Comparison of ENCODE assay signal across 29 mouse cellular contexts in the genomic region with DNA sequence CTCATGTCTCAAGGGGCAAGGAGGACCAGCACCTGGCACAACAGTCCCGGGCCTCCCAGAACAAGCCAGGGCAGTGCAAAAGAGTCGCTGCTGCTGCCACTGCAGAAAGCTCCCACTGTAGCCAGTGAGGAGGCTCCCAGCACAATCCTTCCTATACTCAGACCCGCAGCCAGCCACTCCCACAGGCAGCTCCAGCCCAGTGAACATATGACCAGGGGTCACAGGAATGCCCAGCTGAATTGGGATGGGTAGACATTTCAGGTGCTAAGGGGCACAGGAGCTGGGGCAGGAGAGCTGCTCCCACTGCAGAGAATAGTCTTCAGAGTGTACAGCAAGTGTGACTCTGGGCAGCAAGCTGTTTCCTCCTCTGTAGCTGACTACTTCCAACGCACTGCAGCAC. TPM values are rescaled to one million over a fixed set of nuclear protein-coding genes. Genes with fewer than 3 reads are reported as not detected.
DNase-seq lines count a peak whose midpoint lies in the region; ATAC-seq and TF ChIP-seq lines count a peak whose summit lies in the region.
"Had no signal": no experiment of that assay in that cellular context is flagged by ENCODE, and none has a peak within 500 bp of the region (broad histone marks: within the 10 kb centered on the region; RNA-seq: fewer than 3 reads in every experiment).

No protein-coding gene starts in this region.

- DNase-seq in heart, postnatal 25 days (ENCODE audit: low spot score): no peak
- peak; percentile 43 to 69 for DNase-seq in spleen, postnatal 4 days (ENCODE audit: low spot score in 2 of 2)
- DNase-seq in spleen, postnatal 36 days (ENCODE audit: low spot score in 2 of 2): no peak
- peak; percentile 69 for DNase-seq in liver
- no peak for DNase-seq in liver, postnatal 0 days
- no peak for DNase-seq in left cerebral cortex, adult 8-10 months (ENCODE audit: low spot score in 2 of 2)
- DNase-seq in ovary, postnatal 36 days (ENCODE audit: low spot score): no peak
- DNase-seq: adrenal gland, postnatal 10 days; cerebellum, adult 11 months; cerebellum, postnatal 25 days; kidney, adult 8-10 months; layer of hippocampus, adult 9-11 months; midbrain, embryonic 14.5 days; spleen, adult 18-20 months had no signal

- intact Hi-C loops in heart, postnatal 25 days (cut with DNase I): no loop called here

- H3K9me3 ChIP-seq in heart, embryonic 15.5 days (replicated peaks): no peaks in the 10 kb centered on the region
- H3K9me3 ChIP-seq in liver, postnatal 0 days (ENCODE audit: low read length): peaks cover 6% of the 10 kb centered on the region

- no peaks in the 10 kb centered on the region for H3K36me3 ChIP-seq in heart, embryonic 15.5 days
- H3K36me3 ChIP-seq in liver, postnatal 0 days (replicated peaks; ENCODE audit: insufficient read depth, low read length): no peaks in the 10 kb centered on the region
- H3K36me3 ChIP-seq: forebrain, embryonic 12.5 days; limb, embryonic 13.5 days; neural tube, embryonic 13.5 days had no signal

- H3K4me2 ChIP-seq in heart, embryonic 15.5 days: peak overlapping the region; percentile 18; the same call in 1 of the 2 replicates
- H3K4me2 ChIP-seq in liver, postnatal 0 days (ENCODE audit: low read depth, low read length): peak overlapping the region; percentile 49
- H3K4me2 ChIP-seq: forebrain, embryonic 12.5 days; limb, embryonic 13.5 days; neural tube, embryonic 13.5 days had no signal

- TF ChIP-seq CTCF in liver, postnatal 0 days (IDR thresholded peaks at IDR 0.05; ENCODE audit: low read depth): no peak

- H3K27me3 ChIP-seq in heart, embryonic 15.5 days: no peaks in the 10 kb centered on the region
- no peaks in the 10 kb centered on the region for H3K27me3 ChIP-seq in liver, postnatal 0 days (ENCODE audit: insufficient read depth, low read length)
- H3K27me3 ChIP-seq: forebrain, embryonic 12.5 days; limb, embryonic 13.5 days; neural tube, embryonic 13.5 days had no signal

- 0 out of 2 replicates have a peak overlapping the region, but pooled peaks have one; percentile 31 for H3K27ac ChIP-seq in heart, embryonic 15.5 days
- peak overlapping the region; percentile 88 for H3K27ac ChIP-seq in liver, postnatal 0 days (ENCODE audit: low read depth)
- H3K27ac ChIP-seq: forebrain, embryonic 12.5 days; limb, embryonic 13.5 days; neural tube, embryonic 13.5 days had no signal

- ATAC-seq in heart, embryonic 15.5 days (replicated peaks; ENCODE audit: insufficient number of reproducible peaks, insufficient read depth, low FRiP score, low read depth): no peak
- peak; percentile 22; the same call in 1 of the 2 replicates for ATAC-seq in liver, postnatal 0 days
- ATAC-seq: Patski had no signal

- H3K4me3 ChIP-seq in heart, embryonic 15.5 days: no peak overlapping the region
- H3K4me3 ChIP-seq in liver, postnatal 0 days (ENCODE audit: low read depth, low read length): peak overlapping the region; percentile 41
- H3K4me3 ChIP-seq: forebrain, embryonic 12.5 days; limb, embryonic 13.5 days; neural tube, embryonic 13.5 days had no signal

- WGBS in heart, embryonic 15.5 days: 47% methylated on average over 4 of the region's 4 CpGs
- 53% methylated on average over 4 of the region's 4 CpGs for WGBS in liver, postnatal 0 days (ENCODE audit: insufficient replicate concordance)

- TF ChIP-seq EP300 in liver, postnatal 0 days (IDR thresholded peaks at IDR 0.05; ENCODE audit: low read depth): no peak

- H3K4me1 ChIP-seq in heart, embryonic 15.5 days (replicated peaks): peaks cover 3% of the 10 kb centered on the region; the same call in 1 of the 2 replicates
- no peaks in the 10 kb centered on the region; the same call in 1 of the 2 replicates for H3K4me1 ChIP-seq in liver, postnatal 0 days (ENCODE audit: insufficient read depth)
- H3K4me1 ChIP-seq: forebrain, embryonic 12.5 days; limb, embryonic 13.5 days; neural tube, embryonic 13.5 days had no signal

- H3K9ac ChIP-seq in heart, embryonic 15.5 days: no peak overlapping the region
- H3K9ac ChIP-seq in liver, postnatal 0 days (replicated peaks): peak overlapping the region; percentile 53
- H3K9ac ChIP-seq: forebrain, embryonic 12.5 days; limb, embryonic 13.5 days; neural tube, embryonic 13.5 days had no signal

RNA-seq across cellular contexts. Expression of a gene that starts 3.6 kb away (rescaled TPM):
- polyA plus RNA-seq in heart, embryonic 15.5 days (2015; fragmentation: Nextera tagmentation; extraction: Ambion mirVana): not detected in 2 replicates
- total RNA-seq in heart, postnatal 25 days (2021): not detected
- 0.22 and 0.44 TPM in 2 replicates for polyA plus RNA-seq in liver, postnatal 0 days (2015; fragmentation: Nextera tagmentation; extraction: Ambion mirVana)
- total RNA-seq in left cerebral cortex, adult 8-10 months (2022): not detected
- total RNA-seq: adrenal gland, postnatal 10 days; gastrocnemius, adult 8-10 months; granulocyte monocyte progenitor cell, adult 5-6 weeks; left cerebral cortex, postnatal 14 days had no signal
- polyA plus RNA-seq: embryonic facial prominence, embryonic 14.5 days; forebrain, embryonic 12.5 days; frontal cortex, adult 2 months; hindbrain, embryonic 11.5 days; limb, embryonic 13.5 days; lung, embryonic 16.5 days; midbrain, embryonic 14.5 days; neural tube, embryonic 13.5 days; Patski; stomach, embryonic 16.5 days; thymus, postnatal 0 days; urinary bladder, adult 2 months had no signal

RNA-seq across cellular contexts. Expression of a gene that starts 14.3 kb away (rescaled TPM):
- 131 and 154 TPM in 2 replicates for polyA plus RNA-seq in heart, embryonic 15.5 days (2015; fragmentation: Nextera tagmentation; extraction: Ambion mirVana)
- 100 to 1,000 TPM; 126 TPM for total RNA-seq in heart, postnatal 25 days (2021)
- 126 and 141 TPM in 2 replicates for polyA plus RNA-seq in liver, postnatal 0 days (2015; fragmentation: Nextera tagmentation; extraction: Ambion mirVana)
- total RNA-seq in left cerebral cortex, adult 8-10 months (2022): 100 to 1,000 TPM in 1 of 4 experiments, 10 to 100 TPM in 3; 93.6 to 102 (median 95.5) TPM

RNA-seq across cellular contexts. Expression of a gene that starts 56.3 kb away (rescaled TPM):
- polyA plus RNA-seq in heart, embryonic 15.5 days (2015; fragmentation: Nextera tagmentation; extraction: Ambion mirVana): 288 and 312 TPM in 2 replicates
- total RNA-seq in heart, postnatal 25 days (2021): 100 to 1,000 TPM; 209 to 233 TPM
- 211 and 219 TPM in 2 replicates for polyA plus RNA-seq in liver, postnatal 0 days (2015; fragmentation: Nextera tagmentation; extraction: Ambion mirVana)
- 10 to 100 TPM; 56.9 to 83.5 (median 63.1) TPM for total RNA-seq in left cerebral cortex, adult 8-10 months (2022)

RNA-seq across cellular contexts. Expression of a gene that starts 56.3 kb away (rescaled TPM):
- 23.6 and 26.6 TPM in 2 replicates for polyA plus RNA-seq in heart, embryonic 15.5 days (2015; fragmentation: Nextera tagmentation; extraction: Ambion mirVana)
- 10 to 100 TPM; 21.7 to 22.1 TPM for total RNA-seq in heart, postnatal 25 days (2021)
- 7.0 and 7.4 TPM in 2 replicates for polyA plus RNA-seq in liver, postnatal 0 days (2015; fragmentation: Nextera tagmentation; extraction: Ambion mirVana)
- total RNA-seq in left cerebral cortex, adult 8-10 months (2022): 10 to 100 TPM; 37.3 to 42.6 (median 38.8) TPM

RNA-seq across cellular contexts. Expression of a gene that starts 59.9 kb away (rescaled TPM):
- 66.3 and 81.3 TPM in 2 replicates for polyA plus RNA-seq in heart, embryonic 15.5 days (2015; fragmentation: Nextera tagmentation; extraction: Ambion mirVana)
- 10 to 100 TPM; 88.8 to 91.0 TPM for total RNA-seq in heart, postnatal 25 days (2021)
- 55.9 and 58.1 TPM in 2 replicates for polyA plus RNA-seq in liver, postnatal 0 days (2015; fragmentation: Nextera tagmentation; extraction: Ambion mirVana)
- total RNA-seq in left cerebral cortex, adult 8-10 months (2022): 10 to 100 TPM; 41.0 to 45.8 (median 45.1) TPM

Comparison
In these comparisons a context has a peak if more than half of its experiments do, and no peak if none do; other contexts are left out.
1. DNase-seq: peak in spleen, postnatal 4 days (2 of 2) and liver (single experiment); none in heart, postnatal 25 days (single experiment), spleen, postnatal 36 days (0 of 2), liver, postnatal 0 days (single experiment), left cerebral cortex, adult 8-10 months (0 of 2) and ovary, postnatal 36 days (single experiment).